In the genomic region with DNA sequence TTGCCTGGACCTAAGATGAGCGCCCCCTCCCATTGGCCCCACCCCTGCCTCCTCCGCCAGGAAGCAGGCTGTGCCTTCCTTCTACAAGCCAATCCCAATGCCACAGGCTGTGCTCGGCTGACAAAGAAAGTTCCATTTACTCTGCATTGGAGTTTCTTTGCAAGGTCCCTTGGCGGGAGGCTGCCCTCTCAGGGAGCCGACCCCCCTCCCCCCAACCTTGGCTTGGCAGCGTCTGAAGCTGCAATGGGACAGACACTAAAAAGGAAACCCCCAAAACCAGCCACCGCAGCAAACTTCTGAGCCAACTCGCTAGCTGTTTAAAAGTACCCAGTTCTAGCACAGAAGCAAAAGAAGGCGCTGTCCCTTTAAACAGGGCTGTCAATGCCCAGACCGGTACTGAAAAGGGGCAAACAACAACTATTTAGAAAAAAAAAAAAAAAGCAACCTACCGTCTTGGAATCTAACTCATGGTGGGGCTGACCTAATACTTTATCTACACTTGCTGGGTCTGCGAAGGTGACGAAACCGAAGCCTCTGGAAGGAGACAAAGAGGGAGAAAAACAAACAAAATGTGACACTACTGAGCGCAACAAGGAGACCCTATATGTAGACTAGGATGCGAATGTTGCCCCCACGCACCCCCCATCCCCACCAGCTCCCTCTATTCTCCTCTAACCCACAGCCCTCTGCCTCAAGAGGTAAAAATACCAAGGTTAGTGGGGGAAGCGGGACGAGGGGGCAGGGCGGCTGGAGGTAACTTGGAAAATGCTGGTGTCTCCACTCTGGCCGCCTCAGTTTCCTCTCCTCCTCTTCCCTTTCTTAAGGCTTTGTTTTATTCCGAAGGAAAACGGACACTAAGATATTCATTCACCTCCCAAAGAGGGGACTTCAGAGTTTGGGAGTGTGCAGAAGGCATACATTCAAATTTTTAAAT, we compare ENCODE assay signal across 8 mouse cellular contexts. TPM values are rescaled to one million over a fixed set of nuclear protein-coding genes. Genes with fewer than 3 reads are reported as not detected.
A peak's percentile ranks its signal among the peaks of the same experiment; 100 is the strongest.
DNase-seq lines count a peak whose midpoint lies in the region; ATAC-seq and TF ChIP-seq lines count a peak whose summit lies in the region.

No protein-coding gene starts in this region.

- ATAC-seq in G1E (ENCODE audit: extremely low read depth, insufficient number of reproducible peaks, low FRiP score, poor library complexity, severe bottlenecking), result no peak
- ATAC-seq in embryonic facial prominence, embryonic 13.5 days (ENCODE audit: insufficient number of reproducible peaks, insufficient read depth, low FRiP score, low TSS enrichment, low read depth), result no peak
- peak; percentile 15; the same call in 1 of the 2 replicates for ATAC-seq in hindbrain, embryonic 16.5 days
- no peak for ATAC-seq in limb, embryonic 14.5 days (ENCODE audit: low FRiP score, low read depth)
- ATAC-seq in midbrain, postnatal 0 days (ENCODE audit: low FRiP score), result no peak

- peak overlapping the region; percentile 92 for H3K4me2 ChIP-seq in embryonic facial prominence, embryonic 13.5 days
- H3K4me2 ChIP-seq in hindbrain, embryonic 16.5 days (ENCODE audit: low read length), result peak overlapping the region; percentile 56
- peak overlapping the region; percentile 92 for H3K4me2 ChIP-seq in limb, embryonic 14.5 days (replicated peaks; ENCODE audit: low read depth, low read length, severe bottlenecking)
- peak overlapping the region; percentile 78 for H3K4me2 ChIP-seq in midbrain, postnatal 0 days (ENCODE audit: low read depth, low read length, poor library complexity, severe bottlenecking)

- H3K4me3 ChIP-seq in G1E (ENCODE audit: low read depth, low read length), result peak overlapping the region; percentile 91
- H3K4me3 ChIP-seq in embryonic facial prominence, embryonic 13.5 days, result peak overlapping the region; percentile 91
- peak overlapping the region; percentile 94 for H3K4me3 ChIP-seq in hindbrain, embryonic 16.5 days (ENCODE audit: low read length)
- peak overlapping the region; percentile 96 for H3K4me3 ChIP-seq in limb, embryonic 14.5 days (replicated peaks; ENCODE audit: low read length)
- H3K4me3 ChIP-seq in midbrain, postnatal 0 days (ENCODE audit: low read depth, low read length), result peak overlapping the region; percentile 79
- peak overlapping the region; percentile 50 for H3K4me3 ChIP-seq in thymus, adult 2 months (ENCODE audit: control insufficient read depth, insufficient read depth, low read length)

- peaks cover 54% of the 10 kb centered on the region for H3K4me1 ChIP-seq in G1E (ENCODE audit: insufficient read depth, low read depth, low read length)
- H3K4me1 ChIP-seq in embryonic facial prominence, embryonic 13.5 days, result peaks cover 46% of the 10 kb centered on the region
- peaks cover 26% of the 10 kb centered on the region for H3K4me1 ChIP-seq in hindbrain, embryonic 16.5 days (ENCODE audit: control insufficient read depth, insufficient read depth, low read depth, low read length)
- H3K4me1 ChIP-seq in limb, embryonic 14.5 days (ENCODE audit: control insufficient read depth, insufficient read depth, low read length), result peaks cover 19% of the 10 kb centered on the region
- H3K4me1 ChIP-seq in midbrain, postnatal 0 days (ENCODE audit: insufficient read depth, low read length), result no peaks in the 10 kb centered on the region; the same call in 1 of the 2 replicates
- H3K4me1 ChIP-seq in thymus, adult 2 months (replicated peaks; ENCODE audit: control insufficient read depth, insufficient read depth, low read length), result peaks cover 8% of the 10 kb centered on the region

- DNase-seq in adrenal gland, adult (ENCODE audit: inconsistent age in 2 of 2, low spot score in 1 of 2), result peak; percentile 56 to 83
- DNase-seq in adrenal gland, postnatal 4 days (ENCODE audit: low spot score in 2 of 2), result no peak
- peak; percentile 46 for DNase-seq in G1E (ENCODE audit: low spot score)
- DNase-seq in limb, embryonic 14.5 days (ENCODE audit: low spot score), result no peak
- DNase-seq in midbrain, postnatal 0 days (ENCODE audit: low spot score), result peak; percentile 70
- peak; percentile 56 for DNase-seq in thymus, adult 2 months

- H3K9ac ChIP-seq in embryonic facial prominence, embryonic 13.5 days, result peak overlapping the region; percentile 98
- H3K9ac ChIP-seq in hindbrain, embryonic 16.5 days (ENCODE audit: low read depth, low read length), result peak overlapping the region; percentile 95
- peak overlapping the region; percentile 97 for H3K9ac ChIP-seq in limb, embryonic 14.5 days (ENCODE audit: low read depth, low read length, severe bottlenecking)
- peak overlapping the region; percentile 78 for H3K9ac ChIP-seq in midbrain, postnatal 0 days (replicated peaks; ENCODE audit: low read length, poor library complexity, severe bottlenecking)

- peak overlapping the region; percentile 69 for H3K27ac ChIP-seq in embryonic facial prominence, embryonic 13.5 days
- H3K27ac ChIP-seq in hindbrain, embryonic 16.5 days (ENCODE audit: low read depth, low read length), result peak overlapping the region; percentile 52
- no peak overlapping the region; the same call in 1 of the 2 replicates for H3K27ac ChIP-seq in limb, embryonic 14.5 days (replicated peaks; ENCODE audit: low read depth, low read length)
- peak overlapping the region; percentile 86; the same call in 1 of the 2 replicates for H3K27ac ChIP-seq in midbrain, postnatal 0 days (ENCODE audit: low read depth, low read length)
- H3K27ac ChIP-seq in thymus, adult 2 months (ENCODE audit: control insufficient read depth, insufficient read depth, low read length), result peak overlapping the region; percentile 69; the same call in 1 of the 2 replicates

- H3K9me3 ChIP-seq in G1E (replicated peaks), result no peaks in the 10 kb centered on the region
- H3K9me3 ChIP-seq in embryonic facial prominence, embryonic 13.5 days, result no peaks in the 10 kb centered on the region
- H3K9me3 ChIP-seq in hindbrain, embryonic 16.5 days (ENCODE audit: control insufficient read depth, low read length), result no peaks in the 10 kb centered on the region
- no peaks in the 10 kb centered on the region for H3K9me3 ChIP-seq in limb, embryonic 14.5 days (ENCODE audit: control insufficient read depth, low read length)
- no peaks in the 10 kb centered on the region for H3K9me3 ChIP-seq in midbrain, postnatal 0 days (ENCODE audit: low read length)

- H3K27me3 ChIP-seq in G1E (ENCODE audit: insufficient read depth, low read length), result no peaks in the 10 kb centered on the region
- H3K27me3 ChIP-seq in embryonic facial prominence, embryonic 13.5 days, result no peaks in the 10 kb centered on the region
- no peaks in the 10 kb centered on the region for H3K27me3 ChIP-seq in hindbrain, embryonic 16.5 days (replicated peaks; ENCODE audit: control insufficient read depth, insufficient read depth, low read length)
- H3K27me3 ChIP-seq in limb, embryonic 14.5 days (ENCODE audit: control insufficient read depth, insufficient read depth, low read length), result no peaks in the 10 kb centered on the region
- no peaks in the 10 kb centered on the region for H3K27me3 ChIP-seq in midbrain, postnatal 0 days (ENCODE audit: insufficient read depth, low read length)
- no peaks in the 10 kb centered on the region for H3K27me3 ChIP-seq in thymus, adult 2 months (ENCODE audit: control insufficient read depth, insufficient read depth, low read length)

- TF ChIP-seq POLR2A in limb, embryonic 14.5 days (IDR thresholded peaks at IDR 0.05; ENCODE audit: borderline replicate concordance, extremely low read depth, insufficient read depth, insufficient read length), result no peak
- TF ChIP-seq POLR2A in thymus, adult 2 months (IDR thresholded peaks at IDR 0.05; ENCODE audit: control insufficient read depth, extremely low read depth, insufficient read depth, low read length, poor library complexity), result no peak

- H3K36me3 ChIP-seq in G1E (replicated peaks), result peaks cover 52% of the 10 kb centered on the region
- H3K36me3 ChIP-seq in embryonic facial prominence, embryonic 13.5 days, result peaks cover 14% of the 10 kb centered on the region
- peaks cover 8% of the 10 kb centered on the region for H3K36me3 ChIP-seq in hindbrain, embryonic 16.5 days (ENCODE audit: control insufficient read depth, insufficient read depth, low read length)
- peaks cover 18% of the 10 kb centered on the region for H3K36me3 ChIP-seq in limb, embryonic 14.5 days (ENCODE audit: control insufficient read depth, insufficient read depth, low read length)
- H3K36me3 ChIP-seq in midbrain, postnatal 0 days (ENCODE audit: insufficient read depth, low read length), result peaks cover 9% of the 10 kb centered on the region
- peaks cover 13% of the 10 kb centered on the region for H3K36me3 ChIP-seq in thymus, adult 2 months (ENCODE audit: control insufficient read depth, insufficient read depth, low read length)

- WGBS in embryonic facial prominence, embryonic 13.5 days, result under 1% methylated on average over 23 of the region's 23 CpGs
- WGBS in hindbrain, embryonic 16.5 days, result under 1% methylated on average over 23 of the region's 23 CpGs
- WGBS in limb, embryonic 14.5 days, result 1% methylated on average over 23 of the region's 23 CpGs
- WGBS in midbrain, postnatal 0 days, result under 1% methylated on average over 23 of the region's 23 CpGs
- 1% methylated on average over 23 of the region's 23 CpGs for WGBS in thymus, adult 2 months

- no peak for TF ChIP-seq CTCF in G1E (IDR thresholded peaks at IDR 0.05; ENCODE audit: low read depth, low read length)
- no peak for TF ChIP-seq CTCF in midbrain, postnatal 0 days (IDR thresholded peaks at IDR 0.05)
- no peak for TF ChIP-seq CTCF in thymus, adult 2 months (IDR thresholded peaks at IDR 0.05; ENCODE audit: borderline replicate concordance, control insufficient read depth, extremely low read depth, insufficient read depth, low read length, poor library complexity)

RNA-seq across cellular contexts. Expression of a gene that starts 2.0 kb away (rescaled TPM):
- total RNA-seq in adrenal gland, postnatal 4 days (2021), result 100 to 1,000 TPM; 200 to 212 TPM
- 197 and 198 TPM in 2 replicates for total RNA-seq in G1E (2014; fragmentation: Nextera tagmentation)
- total RNA-seq in G1E (2017), result 88.2 and 144 TPM in 2 replicates
- polyA plus RNA-seq in G1E (2012), result 26.3 and 36.5 TPM in 2 replicates
- polyA plus RNA-seq in embryonic facial prominence, embryonic 13.5 days (2015; fragmentation: Nextera tagmentation; extraction: Ambion mirVana), result 18.7 and 19.0 TPM in 2 replicates
- polyA plus RNA-seq in hindbrain, embryonic 16.5 days (2015; fragmentation: Nextera tagmentation; extraction: Ambion mirVana), result 28.8 and 31.0 TPM in 2 replicates
- 36.5 and 45.3 TPM in 2 replicates for polyA plus RNA-seq in limb, embryonic 14.5 days (2012; rRNA removed)
- 13.9 and 14.8 TPM in 2 replicates for polyA plus RNA-seq in limb, embryonic 14.5 days (2014; fragmentation: Nextera tagmentation; extraction: Ambion mirVana)
- total RNA-seq in midbrain, postnatal 0 days (2014; rRNA removed), result 133 and 142 TPM in 2 replicates
- polyA plus RNA-seq in midbrain, postnatal 0 days (2015; fragmentation: Nextera tagmentation; extraction: Ambion mirVana), result 21.6 and 26.9 TPM in 2 replicates
- polyA plus RNA-seq in thymus, adult 2 months (2012; rRNA removed), result 51.3 and 63.3 TPM in 2 replicates

Comparison
In these comparisons a context has a peak if more than half of its experiments do, and no peak if none do; other contexts are left out.
1. DNase-seq: peak in adrenal gland, adult (2 of 2), G1E (single experiment), midbrain, postnatal 0 days (single experiment) and thymus, adult 2 months (single experiment); none in adrenal gland, postnatal 4 days (0 of 2) and limb, embryonic 14.5 days (single experiment).
2. Peak in every context shown above with its lines, with median percentiles within 50 percentile points of each other: H3K4me3 ChIP-seq, H3K4me2 ChIP-seq and H3K9ac ChIP-seq.